Mouse (Mus musculus): ENCODE data around the gene Gls2. TPM values are rescaled to one million over a fixed set of nuclear protein-coding genes. Genes with fewer than 3 reads are reported as not detected.
"Not testable (repeated sequence)": the region's sequence is repeated elsewhere in the genome, so short reads cannot be mapped to it uniquely, and the experiment has no call there.

The Gls2 gene
- polyA plus RNA-seq, 1 experiment from 2014 or later, result 1.7 TPM

DNA sequence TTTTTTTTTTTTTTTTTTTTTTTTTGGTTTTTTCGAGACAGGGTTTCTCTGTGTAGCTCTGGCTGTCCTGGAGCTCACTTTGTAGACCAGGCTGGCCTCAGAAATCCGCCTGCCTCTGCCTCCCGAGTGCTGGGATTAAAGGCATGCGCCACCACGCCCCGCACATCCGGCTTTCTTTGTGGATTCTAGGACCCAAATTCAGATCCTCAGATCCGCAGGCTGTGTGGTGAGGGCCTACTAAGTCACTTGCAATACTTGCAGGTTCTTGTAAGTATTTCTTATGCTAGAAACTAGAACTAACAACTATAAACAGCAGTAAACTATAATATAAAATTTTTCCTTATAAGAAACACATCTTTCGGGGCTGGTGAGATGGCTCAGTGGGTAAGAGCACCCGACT lies 22.9 kb upstream of the Gls2 start:
- not testable (repeated sequence) for H3K36me3 ChIP-seq (ENCODE audit: control insufficient read depth, insufficient read depth, low read length); H3K27me3 ChIP-seq (replicated peaks; ENCODE audit: control insufficient read depth, insufficient read depth, low read length); H3K4me2 ChIP-seq (ENCODE audit: low read length); H3K9me3 ChIP-seq (ENCODE audit: control insufficient read depth, low read length); H3K9ac ChIP-seq (ENCODE audit: low read length); H3K4me3 ChIP-seq (ENCODE audit: low read depth, low read length); DNase-seq (ENCODE audit: low spot score); ATAC-seq (replicated peaks; ENCODE audit: low FRiP score, low TSS enrichment, low read depth); H3K27ac ChIP-seq (ENCODE audit: low read depth)
- peaks cover 21% of the 10 kb centered on the region; the same call in 1 of the 2 replicates for H3K4me1 ChIP-seq (replicated peaks; ENCODE audit: control insufficient read depth, insufficient read depth, low read length)
- 98% methylated on average over 9 of the region's 10 CpGs for WGBS

DNA sequence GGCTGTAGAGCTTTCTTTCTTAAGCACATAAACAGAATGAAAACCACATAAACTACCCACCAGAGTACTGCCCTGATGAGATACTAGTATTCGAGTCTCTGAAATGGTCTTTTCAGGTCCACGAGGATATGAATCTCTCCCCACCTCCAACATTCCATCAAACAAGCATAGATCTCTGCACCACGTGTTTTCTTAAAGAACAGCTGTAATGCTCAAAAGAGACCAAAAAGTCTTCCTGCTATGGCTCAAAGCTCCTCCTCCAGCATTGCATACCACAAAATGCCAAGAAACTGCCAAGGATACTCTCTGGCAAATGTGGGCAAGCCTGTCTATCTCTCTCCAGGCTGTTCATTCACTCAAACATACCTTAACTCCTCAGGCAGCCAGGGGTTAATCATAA lies 19.0 kb upstream of the Gls2 start:
- no peaks in the 10 kb centered on the region for H3K9me3 ChIP-seq (ENCODE audit: control insufficient read depth, low read length)
- H3K27me3 ChIP-seq (replicated peaks; ENCODE audit: control insufficient read depth, insufficient read depth, low read length), result no peaks in the 10 kb centered on the region
- whole genome bisulfite sequencing, result 6% methylated on average over 3 of the region's 3 CpGs
- DNase-seq (ENCODE audit: low spot score) (no peak), ATAC-seq (replicated peaks; ENCODE audit: low FRiP score, low TSS enrichment, low read depth) (no peak)
- peaks cover 31% of the 10 kb centered on the region for H3K4me1 ChIP-seq (replicated peaks; ENCODE audit: control insufficient read depth, insufficient read depth, low read length)
- peak overlapping the region; percentile 83 for H3K27ac ChIP-seq (ENCODE audit: low read depth)
- no peaks in the 10 kb centered on the region for H3K36me3 ChIP-seq (ENCODE audit: control insufficient read depth, insufficient read depth, low read length)
- peak overlapping the region; percentile 74 for H3K4me2 ChIP-seq (ENCODE audit: low read length)
- H3K9ac ChIP-seq (ENCODE audit: low read length), result peak overlapping the region; percentile 59
- peak overlapping the region; percentile 81 for H3K4me3 ChIP-seq (ENCODE audit: low read depth, low read length)

DNA sequence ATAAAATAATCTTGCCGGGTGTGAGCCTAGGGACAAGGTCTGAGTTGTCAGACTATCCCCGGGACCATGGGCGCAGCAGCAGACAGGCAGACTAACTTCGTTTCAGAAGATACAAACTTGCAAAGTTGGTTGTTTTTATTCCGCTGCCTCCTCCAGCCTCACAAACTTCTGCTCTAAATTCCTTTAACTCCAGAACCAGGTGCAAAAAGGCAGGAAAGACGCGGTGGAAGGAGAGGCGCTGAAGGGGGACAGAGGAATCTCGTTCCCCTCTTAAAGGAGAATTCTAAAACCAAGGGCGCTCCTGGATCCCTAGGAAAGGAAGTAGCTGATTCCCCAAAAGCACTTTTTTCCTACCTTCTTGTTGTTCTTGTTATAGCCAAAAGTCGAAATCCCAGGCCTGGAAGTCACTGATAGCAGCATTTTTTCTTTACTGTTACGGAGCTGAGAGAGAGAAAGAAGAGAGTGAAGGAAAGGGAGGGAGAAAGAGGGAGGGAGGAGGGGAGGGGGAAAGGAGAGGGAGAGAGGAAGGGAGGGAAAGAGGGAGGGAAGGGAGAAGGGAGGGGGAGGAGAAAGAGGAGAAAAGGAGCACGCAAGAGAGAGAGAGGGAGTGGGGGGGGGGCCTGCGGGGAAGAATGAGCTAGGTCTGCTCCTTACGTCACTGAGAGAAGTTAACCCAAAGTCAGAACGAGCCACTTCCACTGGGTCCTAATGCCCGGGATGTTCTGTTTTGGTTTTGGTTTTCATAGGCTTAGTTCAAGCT lies 18.1 kb upstream of the Gls2 start:
- peak; percentile 76 for ATAC-seq (replicated peaks; ENCODE audit: low FRiP score, low TSS enrichment, low read depth)
- DNase-seq (ENCODE audit: low spot score), result peak; percentile 79
- Histone ChIP-seq H3K36me3 (ENCODE audit: control insufficient read depth, insufficient read depth, low read length) (no peaks in the 10 kb centered on the region), H3K27ac (ENCODE audit: low read depth) (peak overlapping the region; percentile 83), H3K4me1 (replicated peaks; ENCODE audit: control insufficient read depth, insufficient read depth, low read length) (peaks cover 31% of the 10 kb centered on the region), H3K27me3 (replicated peaks; ENCODE audit: control insufficient read depth, insufficient read depth, low read length) (no peaks in the 10 kb centered on the region), H3K4me2 (ENCODE audit: low read length) (peak overlapping the region; percentile 74), H3K9me3 (ENCODE audit: control insufficient read depth, low read length) (no peaks in the 10 kb centered on the region), H3K9ac (ENCODE audit: low read length) (peak overlapping the region; percentile 59), H3K4me3 (ENCODE audit: low read depth, low read length) (peak overlapping the region; percentile 81)
- 1% methylated on average over 17 of the region's 17 CpGs for WGBS

DNA sequence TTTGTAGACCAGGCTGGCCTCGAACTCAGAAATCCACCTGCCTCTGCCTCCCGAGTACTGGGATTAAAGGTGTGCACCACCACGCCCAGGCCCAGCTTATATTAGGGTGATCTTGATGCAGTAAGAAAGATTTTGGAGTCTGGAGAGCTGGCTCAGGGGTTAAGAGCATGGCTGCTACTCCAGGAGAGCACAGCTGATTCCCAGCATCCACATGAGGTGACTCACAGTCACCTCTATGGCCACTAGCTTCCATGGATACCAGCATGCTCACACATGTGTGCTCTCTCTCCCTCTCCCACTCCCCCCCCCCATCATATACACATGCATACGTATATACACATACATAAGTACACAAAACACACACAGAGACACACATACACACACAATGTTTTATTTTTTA lies 16.9 kb upstream of the Gls2 start:
- H3K4me1 ChIP-seq (replicated peaks; ENCODE audit: control insufficient read depth, insufficient read depth, low read length), result peaks cover 31% of the 10 kb centered on the region
- H3K4me3 ChIP-seq (ENCODE audit: low read depth, low read length), result no peak overlapping the region
- no peak overlapping the region for H3K27ac ChIP-seq (ENCODE audit: low read depth)
- 87% methylated on average over 4 of the region's 4 CpGs for WGBS
- no peaks in the 10 kb centered on the region for H3K36me3 ChIP-seq (ENCODE audit: control insufficient read depth, insufficient read depth, low read length)
- H3K9me3 ChIP-seq (ENCODE audit: control insufficient read depth, low read length), result no peaks in the 10 kb centered on the region
- no peaks in the 10 kb centered on the region for H3K27me3 ChIP-seq (replicated peaks; ENCODE audit: control insufficient read depth, insufficient read depth, low read length)
- DNase-seq (ENCODE audit: low spot score) (no peak), ATAC-seq (replicated peaks; ENCODE audit: low FRiP score, low TSS enrichment, low read depth) (no peak)
- no peak overlapping the region for H3K4me2 ChIP-seq (ENCODE audit: low read length)
- no peak overlapping the region for H3K9ac ChIP-seq (ENCODE audit: low read length)

DNA sequence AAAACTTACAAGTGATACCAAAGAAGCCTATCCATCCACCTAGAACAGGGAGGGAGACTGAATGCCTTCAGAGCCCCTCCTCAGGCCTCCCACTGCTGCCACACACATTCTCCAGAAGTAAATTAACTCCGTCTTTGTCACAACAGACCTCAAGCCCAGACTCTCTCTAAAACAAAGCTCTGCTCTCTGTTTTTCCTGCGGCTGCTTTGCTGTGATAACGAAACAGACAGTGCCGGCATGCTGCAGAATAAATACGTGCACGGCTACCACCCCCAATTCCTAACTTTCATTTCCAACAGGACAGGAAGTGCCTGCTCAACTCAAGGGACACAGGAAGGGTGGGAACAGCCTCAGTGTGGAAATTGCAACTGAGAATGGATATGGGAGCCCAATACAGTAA lies 14.3 kb upstream of the Gls2 start, which contains the start of gene Rbms2:
Gene Rbms2 (minus strand): TSS at position 309 of the 400 bp plus-strand sequence.
- 2% methylated on average over 6 of the region's 6 CpGs for WGBS
- peak within 1 kb of the TSS; percentile 30; the same call in 1 of the 2 replicates for H3K9ac ChIP-seq (ENCODE audit: low read length)
- H3K9me3 ChIP-seq (ENCODE audit: control insufficient read depth, low read length), result no peaks in the 10 kb centered on the region
- peak within 1 kb of the TSS; percentile 50 for H3K4me2 ChIP-seq (ENCODE audit: low read length)
- peak within 1 kb of the TSS; percentile 34 for H3K4me3 ChIP-seq (ENCODE audit: low read depth, low read length)
- DNase-seq (ENCODE audit: low spot score) (no peak), ATAC-seq (replicated peaks; ENCODE audit: low FRiP score, low TSS enrichment, low read depth) (no peak)
- peak within 1 kb of the TSS; percentile 78 for H3K27ac ChIP-seq (ENCODE audit: low read depth)
- H3K27me3 ChIP-seq (replicated peaks; ENCODE audit: control insufficient read depth, insufficient read depth, low read length), result no peaks in the 10 kb centered on the region
- H3K36me3 ChIP-seq (ENCODE audit: control insufficient read depth, insufficient read depth, low read length), result no peaks in the 10 kb centered on the region
- H3K4me1 ChIP-seq (replicated peaks; ENCODE audit: control insufficient read depth, insufficient read depth, low read length), result peaks cover 19% of the 10 kb centered on the region

DNA sequence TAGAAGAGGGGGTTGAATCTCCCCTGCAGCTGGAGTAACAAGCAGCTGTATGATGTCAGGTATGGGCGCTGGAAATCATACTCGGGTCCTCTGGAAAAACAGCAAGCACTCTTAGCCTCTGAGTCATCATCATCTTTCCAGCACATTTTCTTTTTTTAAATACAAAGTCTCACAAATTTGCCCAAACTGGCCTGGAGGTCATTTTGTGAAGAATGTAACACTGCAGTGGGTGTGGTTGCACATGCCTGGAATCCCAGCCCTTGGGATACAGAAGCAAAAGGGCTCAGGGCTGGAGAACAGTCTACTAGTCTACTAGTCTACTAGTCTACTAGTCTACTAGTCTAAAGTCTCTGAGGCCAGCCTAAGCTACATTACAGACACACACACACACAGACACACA lies 10.0 kb upstream of the Gls2 start:
- no peaks in the 10 kb centered on the region for H3K9me3 ChIP-seq (ENCODE audit: control insufficient read depth, low read length)
- no peaks in the 10 kb centered on the region for H3K27me3 ChIP-seq (replicated peaks; ENCODE audit: control insufficient read depth, insufficient read depth, low read length)
- DNase-seq (ENCODE audit: low spot score) (no peak), ATAC-seq (replicated peaks; ENCODE audit: low FRiP score, low TSS enrichment, low read depth) (no peak)
- H3K36me3 ChIP-seq (ENCODE audit: control insufficient read depth, insufficient read depth, low read length), result no peaks in the 10 kb centered on the region
- H3K4me2 ChIP-seq (ENCODE audit: low read length), result no peak overlapping the region
- no peak overlapping the region for H3K9ac ChIP-seq (ENCODE audit: low read length)
- no peak overlapping the region for H3K27ac ChIP-seq (ENCODE audit: low read depth)
- peaks cover 10% of the 10 kb centered on the region for H3K4me1 ChIP-seq (replicated peaks; ENCODE audit: control insufficient read depth, insufficient read depth, low read length)
- WGBS, result 78% methylated on average over 2 of the region's 2 CpGs
- no peak overlapping the region for H3K4me3 ChIP-seq (ENCODE audit: low read depth, low read length)

DNA sequence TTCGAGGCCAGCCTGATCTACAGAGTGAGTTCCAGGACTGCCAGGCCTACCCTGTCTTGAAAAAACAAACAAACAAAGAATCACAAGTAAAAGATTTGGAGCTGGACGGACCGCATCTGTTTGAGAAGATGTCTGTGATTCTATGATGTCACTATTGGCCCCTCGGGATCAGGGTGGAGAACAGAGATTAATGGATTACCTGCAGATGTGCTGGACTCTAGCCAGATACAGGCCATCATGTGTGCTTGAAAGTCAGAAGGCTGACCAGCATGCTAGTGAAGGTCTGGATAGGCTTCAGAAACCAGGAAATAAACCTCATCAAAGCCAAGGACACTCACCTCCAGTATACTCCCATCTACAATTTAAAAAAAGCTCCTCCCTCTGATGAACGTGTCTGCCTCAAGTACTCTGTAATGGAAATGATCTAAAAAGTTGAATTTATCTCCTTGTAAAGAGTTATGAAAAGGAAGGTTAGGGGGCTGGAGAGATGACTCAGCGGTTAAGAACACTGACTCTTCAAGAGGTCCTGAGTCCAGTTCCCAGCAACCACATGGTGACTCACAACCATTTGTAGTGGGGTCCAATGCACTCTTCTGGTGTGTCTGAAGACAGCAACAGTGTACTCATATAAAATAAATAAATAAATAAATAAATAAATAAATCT lies 8.8 kb upstream of the Gls2 start:
- Histone ChIP-seq H3K27ac (ENCODE audit: low read depth) (no peak overlapping the region), H3K9me3 (ENCODE audit: control insufficient read depth, low read length) (no peaks in the 10 kb centered on the region), H3K9ac (ENCODE audit: low read length) (no peak overlapping the region), H3K4me3 (ENCODE audit: low read depth, low read length) (no peak overlapping the region), H3K27me3 (replicated peaks; ENCODE audit: control insufficient read depth, insufficient read depth, low read length) (no peaks in the 10 kb centered on the region), H3K36me3 (ENCODE audit: control insufficient read depth, insufficient read depth, low read length) (no peaks in the 10 kb centered on the region), H3K4me2 (ENCODE audit: low read length) (no peak overlapping the region), H3K4me1 (replicated peaks; ENCODE audit: control insufficient read depth, insufficient read depth, low read length) (no peaks in the 10 kb centered on the region)
- 69% methylated on average over 6 of the region's 6 CpGs for WGBS
- 0 out of 2 replicates have a peak, but pooled peaks have one; percentile 19 for ATAC-seq (replicated peaks; ENCODE audit: low FRiP score, low TSS enrichment, low read depth)
- no peak for DNase-seq (ENCODE audit: low spot score)

DNA sequence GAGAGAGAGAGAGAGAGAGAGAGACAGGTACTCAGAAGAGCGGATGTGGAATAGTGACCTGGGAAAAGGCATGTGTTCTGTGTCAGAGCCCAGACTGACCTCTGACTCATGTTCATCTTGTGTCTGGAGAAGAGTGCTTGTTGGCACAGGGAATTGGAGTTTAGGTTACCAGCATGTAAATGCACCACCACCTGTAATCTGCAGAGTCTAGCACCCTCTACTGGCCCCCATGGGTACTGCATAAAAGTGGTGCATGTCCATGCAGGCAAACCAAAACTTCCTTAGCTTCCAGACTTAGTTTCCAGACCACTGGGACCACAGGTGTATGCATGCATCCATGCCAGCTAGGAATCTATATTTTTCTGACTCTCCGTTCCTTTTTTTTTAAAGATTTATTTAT lies 8.3 kb upstream of the Gls2 start:
- H3K9ac ChIP-seq (ENCODE audit: low read length), result no peak overlapping the region
- WGBS, result 56% methylated on average over 2 of the region's 2 CpGs
- ATAC-seq (replicated peaks; ENCODE audit: low FRiP score, low TSS enrichment, low read depth), result peak; percentile 65
- no peaks in the 10 kb centered on the region for H3K4me1 ChIP-seq (replicated peaks; ENCODE audit: control insufficient read depth, insufficient read depth, low read length)
- H3K27ac ChIP-seq (ENCODE audit: low read depth), result no peak overlapping the region
- H3K4me3 ChIP-seq (ENCODE audit: low read depth, low read length), result no peak overlapping the region
- H3K9me3 ChIP-seq (ENCODE audit: control insufficient read depth, low read length), result no peaks in the 10 kb centered on the region
- no peaks in the 10 kb centered on the region for H3K36me3 ChIP-seq (ENCODE audit: control insufficient read depth, insufficient read depth, low read length)
- H3K27me3 ChIP-seq (replicated peaks; ENCODE audit: control insufficient read depth, insufficient read depth, low read length), result no peaks in the 10 kb centered on the region
- DNase-seq (ENCODE audit: low spot score), result peak; percentile 98
- no peak overlapping the region for H3K4me2 ChIP-seq (ENCODE audit: low read length)
